Mouse (Mus musculus): ENCODE results near the gene Olfr78. TPM values are rescaled to one million over a fixed set of nuclear protein-coding genes. Genes with fewer than 3 reads are reported as not detected.

Olfr78 gene
- not detected in 2 replicates for polyA plus RNA-seq (2016; fragmentation: Nextera tagmentation; extraction: Ambion mirVana)

GRCm38 (mm10) chr7:102759266-102759665 is at the start of gene Olfr78, which contains the start of gene Olfr560:
TSS of gene Olfr78 (minus strand) at chr7:102759471.
TSS of gene Olfr560 (minus strand) at chr7:102759366.
- Histone ChIP-seq H3K27me3 (replicated peaks) (no peaks in the 10 kb centered on the region), H3K4me2 (no peak within 1 kb of the TSS), H3K9me3 (replicated peaks) (no peaks in the 10 kb centered on the region), H3K9ac (no peak within 1 kb of the TSS), H3K36me3 (no peaks in the 10 kb centered on the region), H3K4me1 (no peaks in the 10 kb centered on the region), H3K4me3 (no peak within 1 kb of the TSS), H3K27ac (no peak within 1 kb of the TSS)
- no peak for ATAC-seq
- WGBS (ENCODE audit: insufficient replicate concordance): 68% methylated on average over 4 of the region's 4 CpGs

DNA sequence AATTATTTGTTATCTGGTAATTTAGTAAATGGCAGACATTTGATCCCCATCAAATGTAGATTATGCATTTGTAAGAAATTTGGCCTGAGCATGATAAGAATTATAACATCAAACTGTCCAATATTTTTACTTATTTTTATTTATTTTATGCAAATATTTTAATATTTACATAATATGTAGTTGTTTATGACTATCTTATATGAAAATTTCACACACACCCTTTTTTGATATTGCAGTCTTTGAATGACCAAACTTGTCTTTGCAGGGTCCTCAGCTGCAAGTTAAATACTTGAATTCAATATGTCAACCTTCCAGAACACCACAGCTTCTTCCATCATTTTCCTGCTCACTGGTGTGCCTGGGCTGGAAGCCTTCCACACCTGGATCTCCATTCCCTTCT is 43.9 kb upstream of the Olfr78 start, which contains the start of gene Olfr564:
Gene Olfr564 (plus strand): TSS at position 301 of the 400 bp plus-strand sequence.
- H3K9me3 ChIP-seq (replicated peaks): no peaks in the 10 kb centered on the region
- H3K27ac ChIP-seq: no peak within 1 kb of the TSS
- ATAC-seq: no peak
- H3K36me3 ChIP-seq: no peaks in the 10 kb centered on the region
- H3K27me3 ChIP-seq (replicated peaks): no peaks in the 10 kb centered on the region
- H3K9ac ChIP-seq: no peak within 1 kb of the TSS
- H3K4me3 ChIP-seq: no peak within 1 kb of the TSS
- H3K4me2 ChIP-seq: no peak within 1 kb of the TSS
- no peaks in the 10 kb centered on the region for H3K4me1 ChIP-seq

DNA sequence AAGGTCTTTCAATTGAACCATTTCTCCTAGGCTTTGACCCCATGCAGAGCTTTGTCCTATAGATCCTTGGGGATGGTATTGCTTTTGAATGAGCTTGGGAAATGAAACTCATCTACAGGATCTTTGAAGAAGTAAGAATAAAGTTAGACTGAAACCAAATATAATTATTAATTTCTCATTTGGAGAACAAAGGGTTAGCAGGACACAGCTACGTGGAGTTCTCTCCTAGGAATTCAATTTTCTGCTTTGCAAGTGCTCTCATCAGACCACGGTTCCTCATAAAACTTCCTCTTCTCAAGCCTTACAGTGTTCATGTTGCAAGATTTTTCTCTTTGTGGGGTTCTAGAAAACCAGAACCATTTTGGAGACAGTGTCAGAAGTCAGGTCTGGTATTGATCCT is 11.7 kb upstream of the Olfr78 start, which contains the start of gene Olfr561:
Gene Olfr561 (plus strand): TSS at position 301 of the 400 bp plus-strand sequence.
- Histone ChIP-seq H3K36me3 (no peaks in the 10 kb centered on the region), H3K27ac (no peak within 1 kb of the TSS), H3K9me3 (replicated peaks) (no peaks in the 10 kb centered on the region), H3K4me3 (no peak within 1 kb of the TSS), H3K27me3 (replicated peaks) (no peaks in the 10 kb centered on the region), H3K4me2 (no peak within 1 kb of the TSS), H3K4me1 (no peaks in the 10 kb centered on the region), H3K9ac (no peak within 1 kb of the TSS)
- ATAC-seq: no peak
- WGBS (ENCODE audit: insufficient replicate concordance): 33% methylated on average over 2 of the region's 2 CpGs

- H3K4me1 ChIP-seq: no peaks in the 10 kb centered on the region
- H3K9me3 ChIP-seq (replicated peaks): no peaks in the 10 kb centered on the region
- H3K27ac ChIP-seq: no peak overlapping the region
- H3K4me3 ChIP-seq: no peak overlapping the region
- H3K9ac ChIP-seq: no peak overlapping the region
- WGBS (ENCODE audit: insufficient replicate concordance): 11% methylated on average over 1 of the region's 1 CpGs
- H3K27me3 ChIP-seq (replicated peaks): no peaks in the 10 kb centered on the region
- no peak overlapping the region for H3K4me2 ChIP-seq
- no peak for ATAC-seq
- H3K36me3 ChIP-seq: no peaks in the 10 kb centered on the region
These were observed 7.2 kb downstream of the Olfr78 start for GRCm38 (mm10) chr7:102752086-102752485.

DNA sequence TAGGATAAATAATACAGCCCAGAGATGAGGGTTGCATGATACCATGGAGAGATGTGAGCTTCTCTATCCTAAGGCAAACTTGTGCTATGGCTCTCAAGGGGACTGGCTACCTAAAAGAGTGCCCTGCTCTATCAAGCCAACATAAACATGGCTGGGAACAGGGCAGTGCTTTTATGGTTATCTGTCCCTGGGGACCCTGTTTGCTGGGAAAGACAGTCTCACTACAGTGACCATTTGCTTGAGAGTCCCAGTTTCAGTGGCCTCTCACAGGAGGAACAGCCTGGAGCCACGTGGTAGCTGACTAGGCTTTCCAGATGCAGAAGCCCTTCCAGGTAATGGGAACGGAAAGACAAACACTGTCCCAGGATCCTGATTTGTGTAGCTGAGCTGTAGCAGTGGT is 21.6 kb downstream of the Olfr78 start:
- H3K27me3 ChIP-seq (replicated peaks): no peaks in the 10 kb centered on the region
- no peaks in the 10 kb centered on the region for H3K36me3 ChIP-seq
- H3K4me2 ChIP-seq: no peak overlapping the region
- H3K9ac ChIP-seq: no peak overlapping the region
- H3K4me3 ChIP-seq: no peak overlapping the region
- H3K9me3 ChIP-seq (replicated peaks): no peaks in the 10 kb centered on the region
- whole genome bisulfite sequencing (ENCODE audit: insufficient replicate concordance): 42% methylated on average over 2 of the region's 2 CpGs
- H3K27ac ChIP-seq: no peak overlapping the region
- no peak for ATAC-seq
- H3K4me1 ChIP-seq: no peaks in the 10 kb centered on the region

DNA sequence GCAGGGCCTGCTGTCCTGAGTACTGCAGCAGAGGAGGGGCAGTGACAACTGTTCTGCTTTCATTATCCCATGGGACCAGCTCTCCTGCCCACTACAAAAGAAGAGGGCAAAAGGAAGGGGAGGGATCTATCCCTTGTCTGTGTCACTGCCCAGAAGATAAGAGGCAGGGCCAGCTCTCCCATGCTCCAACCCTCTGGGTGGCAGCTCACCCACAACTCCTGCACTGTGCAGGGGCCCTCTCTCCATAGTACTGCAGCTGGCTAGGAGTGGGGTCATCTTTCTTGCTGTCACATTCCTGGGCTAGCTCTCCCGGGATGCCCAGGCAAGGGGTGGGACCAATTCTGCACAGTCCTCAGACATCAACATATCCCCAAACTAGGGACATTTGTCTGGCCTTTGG is 25.5 kb downstream of the Olfr78 start:
- Histone ChIP-seq H3K36me3 (no peaks in the 10 kb centered on the region), H3K4me2 (no peak overlapping the region), H3K4me1 (no peaks in the 10 kb centered on the region), H3K4me3 (no peak overlapping the region), H3K27ac (no peak overlapping the region), H3K27me3 (replicated peaks) (no peaks in the 10 kb centered on the region), H3K9me3 (replicated peaks) (no peaks in the 10 kb centered on the region), H3K9ac (no peak overlapping the region)
- WGBS (ENCODE audit: insufficient replicate concordance): 60% methylated on average over 1 of the region's 1 CpGs
- ATAC-seq: no peak

DNA sequence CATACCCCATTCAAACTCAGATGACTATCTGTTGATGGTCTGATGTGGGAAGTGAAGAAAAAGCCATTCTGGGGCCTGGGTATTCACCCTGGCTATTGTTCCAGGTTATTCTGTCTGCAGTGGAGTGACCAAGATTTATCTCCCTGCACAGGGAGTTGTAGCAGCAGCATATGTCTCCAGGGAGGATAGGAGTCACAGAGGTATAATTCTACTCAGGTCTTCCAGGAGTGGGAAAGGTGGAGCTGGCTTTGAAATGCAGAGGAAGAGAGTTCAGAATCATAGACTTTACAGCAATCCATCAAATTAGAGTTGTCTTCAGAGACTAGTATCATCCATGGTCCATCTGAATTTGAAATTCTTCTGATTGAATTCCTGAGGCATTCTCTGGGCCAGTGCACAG is 31.9 kb downstream of the Olfr78 start, which contains the start of gene Olfr559:
Gene Olfr559 (minus strand): TSS at position 101 of the 400 bp plus-strand sequence.
- Histone ChIP-seq H3K36me3 (no peaks in the 10 kb centered on the region), H3K4me3 (no peak within 1 kb of the TSS), H3K4me2 (no peak within 1 kb of the TSS), H3K9ac (no peak within 1 kb of the TSS), H3K4me1 (no peaks in the 10 kb centered on the region), H3K9me3 (replicated peaks) (no peaks in the 10 kb centered on the region), H3K27ac (no peak within 1 kb of the TSS), H3K27me3 (replicated peaks) (no peaks in the 10 kb centered on the region)
- ATAC-seq: no peak

GRCm38 (mm10) chr7:102718970-102719369 is 40.3 kb downstream of the Olfr78 start, which contains the start of gene Olfr33:
TSS of gene Olfr33 (minus strand) at chr7:102719070.
- no peak for ATAC-seq
- 30% methylated on average over 1 of the region's 1 CpGs for WGBS (ENCODE audit: insufficient replicate concordance)
- no peaks in the 10 kb centered on the region for H3K27me3 ChIP-seq (replicated peaks)
- H3K4me1 ChIP-seq: no peaks in the 10 kb centered on the region
- H3K36me3 ChIP-seq: no peaks in the 10 kb centered on the region
- no peak within 1 kb of the TSS for H3K27ac ChIP-seq
- H3K9ac ChIP-seq: no peak within 1 kb of the TSS
- H3K9me3 ChIP-seq (replicated peaks): no peaks in the 10 kb centered on the region
- no peak within 1 kb of the TSS for H3K4me3 ChIP-seq
- no peak within 1 kb of the TSS for H3K4me2 ChIP-seq

DNA sequence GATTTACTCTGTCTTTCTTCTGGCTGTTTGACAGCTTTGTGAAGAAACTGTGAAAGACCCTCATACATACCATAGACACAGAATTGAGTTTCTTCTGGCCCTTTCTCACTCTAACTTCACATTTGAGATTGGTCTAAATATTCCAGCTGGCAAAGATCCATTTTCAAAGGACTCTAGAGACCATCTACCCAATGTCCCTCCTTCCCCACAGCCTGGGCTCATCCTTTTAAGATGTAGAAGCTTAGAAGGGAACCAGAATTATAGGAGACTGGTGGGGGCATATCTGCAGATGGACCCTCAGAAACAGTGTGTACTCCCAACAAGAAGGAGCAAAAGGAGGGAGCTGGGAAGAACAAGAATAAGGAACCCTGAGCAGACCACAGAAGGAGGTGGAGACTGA is 57.4 kb downstream of the Olfr78 start, which contains the start of gene Olfr558:
Gene Olfr558 (plus strand): TSS at position 301 of the 400 bp plus-strand sequence.
- Histone ChIP-seq H3K9ac (no peak within 1 kb of the TSS), H3K27me3 (replicated peaks) (no peaks in the 10 kb centered on the region), H3K4me2 (no peak within 1 kb of the TSS), H3K4me3 (no peak within 1 kb of the TSS), H3K4me1 (no peaks in the 10 kb centered on the region), H3K27ac (no peak within 1 kb of the TSS), H3K9me3 (replicated peaks) (no peaks in the 10 kb centered on the region), H3K36me3 (no peaks in the 10 kb centered on the region)
- ATAC-seq: no peak

DNA sequence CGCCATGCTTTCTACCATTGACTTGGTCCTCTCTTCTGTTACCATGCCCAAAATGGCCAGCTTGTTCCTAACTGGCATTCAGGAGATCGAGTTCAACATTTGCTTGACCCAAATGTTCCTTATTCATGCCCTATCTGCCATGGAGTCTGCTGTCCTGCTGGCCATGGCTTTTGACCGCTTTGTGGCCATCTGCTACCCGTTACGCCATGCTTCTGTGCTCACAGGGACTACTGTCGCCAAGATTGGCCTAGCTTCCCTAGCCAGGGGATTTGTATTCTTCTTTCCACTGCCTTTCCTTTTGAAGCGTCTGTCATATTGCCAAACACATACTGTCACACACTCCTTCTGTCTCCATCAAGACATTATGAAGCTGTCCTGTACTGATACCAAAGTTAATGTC is 60.8 kb downstream of the Olfr78 start:
- no peaks in the 10 kb centered on the region for H3K36me3 ChIP-seq
- no peak for ATAC-seq
- no peak overlapping the region for H3K4me2 ChIP-seq
- H3K4me1 ChIP-seq: no peaks in the 10 kb centered on the region
- no peaks in the 10 kb centered on the region for H3K9me3 ChIP-seq (replicated peaks)
- H3K27me3 ChIP-seq (replicated peaks): no peaks in the 10 kb centered on the region
- 70% methylated on average over 7 of the region's 7 CpGs for WGBS (ENCODE audit: insufficient replicate concordance)
- H3K9ac ChIP-seq: no peak overlapping the region
- no peak overlapping the region for H3K27ac ChIP-seq
- no peak overlapping the region for H3K4me3 ChIP-seq

DNA sequence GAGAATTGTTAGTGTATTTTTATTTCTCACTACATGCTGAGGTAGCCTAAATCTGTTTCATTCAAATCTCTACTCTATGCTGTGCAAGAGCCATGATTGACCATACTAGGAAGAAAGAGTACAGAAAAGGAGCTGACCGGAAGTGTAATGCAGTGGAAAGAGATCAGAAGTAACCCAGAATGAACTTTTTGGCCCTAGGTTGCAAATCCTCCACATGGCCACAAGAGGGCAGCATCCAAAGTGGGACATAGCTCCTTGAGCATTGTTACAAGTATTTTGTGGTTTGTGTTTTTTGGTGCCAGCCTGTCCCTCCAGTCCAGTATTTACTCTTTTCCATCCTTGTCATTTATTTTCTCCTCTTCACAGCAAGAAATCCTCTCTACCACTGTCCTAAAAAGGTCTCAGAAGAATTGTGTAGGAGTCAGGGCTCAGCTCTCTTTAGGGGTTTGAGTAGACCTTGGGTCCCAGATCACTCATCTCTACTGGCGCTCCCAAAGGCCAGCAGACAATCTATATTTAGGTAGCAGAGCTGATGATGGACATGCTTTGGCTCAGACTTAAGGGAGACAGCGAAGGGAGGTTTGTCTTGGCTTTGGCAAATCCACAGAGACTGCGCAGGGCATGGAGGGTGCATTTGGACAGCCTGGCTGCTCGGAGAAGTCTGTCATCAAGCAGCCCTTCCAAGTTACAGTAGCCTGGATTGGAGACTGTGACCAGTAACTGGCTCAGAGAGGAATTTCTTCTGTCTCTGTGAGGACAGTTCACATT is 63.7 kb downstream of the Olfr78 start, which contains the start of gene Olfr557:
Gene Olfr557 (plus strand): TSS at position 553 of the 768 bp plus-strand sequence.
- no peak within 1 kb of the TSS for H3K4me2 ChIP-seq
- no peaks in the 10 kb centered on the region for H3K9me3 ChIP-seq (replicated peaks)
- no peak within 1 kb of the TSS for H3K27ac ChIP-seq
- no peaks in the 10 kb centered on the region for H3K4me1 ChIP-seq
- 67% methylated on average over 5 of the region's 5 CpGs for WGBS (ENCODE audit: insufficient replicate concordance)
- no peaks in the 10 kb centered on the region for H3K27me3 ChIP-seq (replicated peaks)
- no peaks in the 10 kb centered on the region for H3K36me3 ChIP-seq
- H3K9ac ChIP-seq: no peak within 1 kb of the TSS
- H3K4me3 ChIP-seq: no peak within 1 kb of the TSS
- ATAC-seq: no peak

All from liver, embryonic 12.5 days (tissue).